26 mouse cellular contexts compared by ENCODE assay signal in genomic region chr5:22119296-22119695, GRCm38 (mm10).
DNase-seq lines count a peak whose midpoint lies in the region; ATAC-seq lines count a peak whose summit lies in the region.
"Had no signal": no experiment of that assay in that cellular context is flagged by ENCODE, and none has a peak within 500 bp of the region (broad histone marks: within the 10 kb centered on the region; RNA-seq: fewer than 3 reads in every experiment).

No protein-coding gene starts in this region.

- no peaks in the 10 kb centered on the region for H3K36me3 ChIP-seq in hindbrain, embryonic 16.5 days (ENCODE audit: control insufficient read depth, insufficient read depth, low read length)
- no peaks in the 10 kb centered on the region for H3K36me3 ChIP-seq in hindbrain, embryonic 11.5 days (ENCODE audit: control insufficient read depth, insufficient read depth, low read length)
- H3K36me3 ChIP-seq: embryonic facial prominence, embryonic 13.5 days; forebrain, embryonic 12.5 days; hindbrain, embryonic 15.5 days; kidney, embryonic 15.5 days; lung, embryonic 15.5 days; midbrain, embryonic 13.5 days; neural tube, embryonic 13.5 days had no signal

- no peak overlapping the region for H3K9ac ChIP-seq in hindbrain, embryonic 16.5 days (ENCODE audit: low read depth, low read length)
- no peak overlapping the region for H3K9ac ChIP-seq in hindbrain, embryonic 11.5 days (ENCODE audit: low read depth, low read length)
- H3K9ac ChIP-seq: embryonic facial prominence, embryonic 13.5 days; forebrain, embryonic 12.5 days; hindbrain, embryonic 15.5 days; kidney, embryonic 15.5 days; liver, embryonic 14.5 days; lung, embryonic 15.5 days; midbrain, embryonic 13.5 days; neural tube, embryonic 13.5 days had no signal

- peak; percentile 40; the same call in 1 of the 2 replicates for ATAC-seq in hindbrain, embryonic 16.5 days
- no peak for ATAC-seq in hindbrain, embryonic 11.5 days (ENCODE audit: low FRiP score)
- ATAC-seq: CD4-positive, CD25-positive, alpha-beta regulatory T cell, adult 4 months; midbrain, embryonic 13.5 days had no signal

- H3K4me3 ChIP-seq in hindbrain, embryonic 16.5 days (ENCODE audit: low read length): no peak overlapping the region
- H3K4me3 ChIP-seq in hindbrain, embryonic 11.5 days (ENCODE audit: low read depth, low read length): no peak overlapping the region
- H3K4me3 ChIP-seq: embryonic facial prominence, embryonic 13.5 days; erythroblast, embryonic 14.5 days; forebrain, embryonic 12.5 days; gastrocnemius, adult 2 months; hindbrain, embryonic 15.5 days; kidney, embryonic 15.5 days; lung, embryonic 15.5 days; megakaryocyte, embryonic 14.5 days; midbrain, embryonic 13.5 days; neural tube, embryonic 13.5 days had no signal

- no peaks in the 10 kb centered on the region for H3K27me3 ChIP-seq in hindbrain, embryonic 16.5 days (replicated peaks; ENCODE audit: control insufficient read depth, insufficient read depth, low read length)
- H3K27me3 ChIP-seq in hindbrain, embryonic 11.5 days (ENCODE audit: control insufficient read depth, insufficient read depth, low read length): no peaks in the 10 kb centered on the region
- H3K27me3 ChIP-seq: embryonic facial prominence, embryonic 13.5 days; forebrain, embryonic 12.5 days; hindbrain, embryonic 15.5 days; kidney, embryonic 15.5 days; lung, embryonic 15.5 days; megakaryocyte, embryonic 14.5 days; midbrain, embryonic 13.5 days; neural tube, embryonic 13.5 days had no signal

- no peaks in the 10 kb centered on the region for H3K9me3 ChIP-seq in hindbrain, embryonic 16.5 days (ENCODE audit: control insufficient read depth, low read length)
- no peaks in the 10 kb centered on the region for H3K9me3 ChIP-seq in hindbrain, embryonic 11.5 days (ENCODE audit: control insufficient read depth, low read length)
- H3K9me3 ChIP-seq: embryonic facial prominence, embryonic 13.5 days; forebrain, embryonic 12.5 days; hindbrain, embryonic 15.5 days; kidney, embryonic 15.5 days; lung, embryonic 15.5 days; megakaryocyte, embryonic 14.5 days; midbrain, embryonic 13.5 days; neural tube, embryonic 13.5 days had no signal

- no peak for DNase-seq in hindbrain, embryonic 11.5 days (ENCODE audit: low spot score)
- DNase-seq in cerebellum, adult 11-12 months: peak; percentile 72
- DNase-seq in cerebellum, postnatal 10 days: peak; percentile 56 to 72
- peak; percentile 40 for DNase-seq in retina, postnatal 1 day
- DNase-seq in adrenal gland, adult (ENCODE audit: inconsistent age in 2 of 2, low spot score in 1 of 2): no peak
- DNase-seq in spleen, postnatal 36 days (ENCODE audit: low spot score in 2 of 2): no peak
- DNase-seq: gastrocnemius, adult 2 months; kidney, adult 11 months; kidney, postnatal 36 days; layer of hippocampus, postnatal 36 days; lung, postnatal 36 days; right cerebral cortex, adult 18-20 months; thymus, adult 18-20 months; thymus, postnatal 4 days had no signal

- 36% methylated on average over 1 of the region's 1 CpGs for WGBS in hindbrain, embryonic 16.5 days
- 45% methylated on average over 1 of the region's 1 CpGs for WGBS in hindbrain, embryonic 11.5 days

- no peak overlapping the region for H3K27ac ChIP-seq in hindbrain, embryonic 16.5 days (ENCODE audit: low read depth, low read length)
- H3K27ac ChIP-seq in hindbrain, embryonic 11.5 days (ENCODE audit: low read depth, low read length): no peak overlapping the region
- H3K27ac ChIP-seq: embryonic facial prominence, embryonic 13.5 days; forebrain, embryonic 12.5 days; gastrocnemius, adult 2 months; hindbrain, embryonic 15.5 days; kidney, embryonic 15.5 days; liver, embryonic 14.5 days; lung, embryonic 15.5 days; midbrain, embryonic 13.5 days; neural tube, embryonic 13.5 days had no signal

- peaks cover 3% of the 10 kb centered on the region for H3K4me1 ChIP-seq in hindbrain, embryonic 16.5 days (ENCODE audit: control insufficient read depth, insufficient read depth, low read depth, low read length)
- no peaks in the 10 kb centered on the region for H3K4me1 ChIP-seq in hindbrain, embryonic 11.5 days (replicated peaks; ENCODE audit: control insufficient read depth, insufficient read depth, low read length)
- H3K4me1 ChIP-seq: kidney, embryonic 15.5 days; lung, embryonic 15.5 days; megakaryocyte, embryonic 14.5 days had no signal

- no peak overlapping the region for H3K4me2 ChIP-seq in hindbrain, embryonic 16.5 days (ENCODE audit: low read length)
- no peak overlapping the region for H3K4me2 ChIP-seq in hindbrain, embryonic 11.5 days (replicated peaks; ENCODE audit: low read depth, low read length)
- H3K4me2 ChIP-seq: embryonic facial prominence, embryonic 13.5 days; forebrain, embryonic 12.5 days; hindbrain, embryonic 15.5 days; kidney, embryonic 15.5 days; lung, embryonic 15.5 days; midbrain, embryonic 13.5 days; neural tube, embryonic 13.5 days had no signal

Comparison
In these comparisons a context has a peak if more than half of its experiments do, and no peak if none do; other contexts are left out.
1. DNase-seq: peak in cerebellum, adult 11-12 months (single experiment), cerebellum, postnatal 10 days (2 of 2) and retina, postnatal 1 day (single experiment); none in hindbrain, embryonic 11.5 days (single experiment), adrenal gland, adult (0 of 2) and spleen, postnatal 36 days (0 of 2).